Mouse (Mus musculus) brain, embryonic 14.5 days (tissue): ENCODE results near the gene Polr1d.

Experiments
- CTCF ChIP-seq: fragments of 200-500 bp; IDR thresholded peaks from 2 replicates; pipeline ENCODE4 v1.5.1; 2012; ENCODE audit warnings: inconsistent platforms, mild to moderate bottlenecking, moderate library complexity, borderline replicate concordance; ENCODE audit not compliant: insufficient read depth, insufficient read length; ENCODE audit errors: extremely low read depth
- POLR2A ChIP-seq: fragments of 200-500 bp; IDR thresholded peaks from 2 replicates; pipeline ENCODE4 v1.6.1; 2012; ENCODE audit warnings: mild to moderate bottlenecking, inconsistent platforms, borderline replicate concordance; ENCODE audit not compliant: poor library complexity, insufficient read depth, insufficient read length, severe bottlenecking; ENCODE audit errors: extremely low read depth

DNA sequence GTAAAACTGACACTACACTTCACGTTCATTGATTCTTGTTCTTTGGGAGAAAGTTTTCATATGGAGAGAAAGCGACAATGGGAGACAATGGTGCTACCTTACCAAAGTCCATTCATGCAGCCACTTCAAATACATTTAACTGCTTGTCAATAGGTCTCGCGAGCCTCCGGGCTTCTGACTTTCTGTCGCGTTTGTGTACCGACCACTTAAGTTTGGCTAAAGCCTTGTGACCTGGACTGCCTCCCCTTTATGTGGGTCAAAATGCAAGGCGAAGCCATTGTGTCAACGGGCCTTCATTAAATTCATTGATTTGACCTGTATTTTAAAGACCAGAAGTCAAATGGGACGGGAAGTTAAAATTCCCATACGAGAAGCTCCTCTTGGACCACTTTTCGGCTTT, 59.1 kb downstream of the Polr1d start:
- TF ChIP-seq CTCF (no peak), POLR2A (no peak)
